Mouse (Mus musculus) bone marrow macrophage, adult 2 months (primary cell): ENCODE data around the gene Dcun1d2. TPM values are rescaled to one million over a fixed set of nuclear protein-coding genes. Genes with fewer than 3 reads are reported as not detected.

Source experiments
- H3K27ac ChIP-seq: 2 replicates; pipeline ENCODE4 v1.5.1; 2012; ENCODE audit warnings: low read depth, low read length; ENCODE audit not compliant: insufficient read depth
- H3K4me1 ChIP-seq: 2 replicates; pipeline ENCODE4 v1.6.1; 2012; ENCODE audit warnings: low read length; ENCODE audit not compliant: control insufficient read depth, insufficient read depth
- H3K4me3 ChIP-seq: 2 replicates; pipeline ENCODE4 v1.5.1; 2012; ENCODE audit warnings: mild to moderate bottlenecking, low read length, moderate library complexity; ENCODE audit not compliant: insufficient read depth
- CTCF ChIP-seq: IDR thresholded peaks from 2 replicates; pipeline ENCODE4 v1.5.1; 2012; ENCODE audit warnings: low read depth, mild to moderate bottlenecking, low read length, moderate library complexity
- POLR2A ChIP-seq: IDR thresholded peaks from 2 replicates; pipeline ENCODE4 v1.6.1; 2012; ENCODE audit warnings: mild to moderate bottlenecking, low read depth, low read length, borderline replicate concordance
- polyA plus RNA-seq: library from polyadenylated mRNA; stranded (reverse); fragments of >200 nt; gene quantifications from 2 replicates; pipeline ENCODE4 v1.2.4, GENCODE M21; 2012; ENCODE audit not compliant: missing spikeins, insufficient read depth, insufficient read length

The Dcun1d2 gene
- polyA plus RNA-seq, 1 experiment = 15.4 TPM

DNA sequence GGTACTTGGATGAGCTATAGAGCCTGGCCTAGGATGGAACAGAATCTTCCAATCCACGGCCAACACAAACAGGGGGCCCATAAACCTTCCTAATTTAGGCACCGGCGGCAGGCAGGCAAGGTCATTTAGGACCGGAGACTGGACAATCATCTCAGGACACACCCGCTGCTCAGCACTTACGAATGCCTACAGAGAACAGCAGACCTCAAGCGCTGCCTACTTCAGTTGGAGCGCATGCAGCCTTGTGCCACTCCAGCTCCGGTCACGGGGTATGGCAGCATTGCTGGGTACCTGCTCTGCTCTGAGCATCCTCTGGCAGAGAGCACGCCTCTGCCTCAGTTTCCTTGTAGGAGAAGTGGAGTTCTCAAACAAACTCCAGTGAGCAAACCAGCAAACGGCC lies 58.1 kb downstream of the Dcun1d2 start:
- no peak overlapping the region for H3K27ac ChIP-seq
- no peak for TF ChIP-seq CTCF
- no peak for TF ChIP-seq POLR2A
- H3K4me1 ChIP-seq = peaks cover 3% of the 10 kb centered on the region; the same call in 1 of the 2 replicates
- no peak overlapping the region for H3K4me3 ChIP-seq

DNA sequence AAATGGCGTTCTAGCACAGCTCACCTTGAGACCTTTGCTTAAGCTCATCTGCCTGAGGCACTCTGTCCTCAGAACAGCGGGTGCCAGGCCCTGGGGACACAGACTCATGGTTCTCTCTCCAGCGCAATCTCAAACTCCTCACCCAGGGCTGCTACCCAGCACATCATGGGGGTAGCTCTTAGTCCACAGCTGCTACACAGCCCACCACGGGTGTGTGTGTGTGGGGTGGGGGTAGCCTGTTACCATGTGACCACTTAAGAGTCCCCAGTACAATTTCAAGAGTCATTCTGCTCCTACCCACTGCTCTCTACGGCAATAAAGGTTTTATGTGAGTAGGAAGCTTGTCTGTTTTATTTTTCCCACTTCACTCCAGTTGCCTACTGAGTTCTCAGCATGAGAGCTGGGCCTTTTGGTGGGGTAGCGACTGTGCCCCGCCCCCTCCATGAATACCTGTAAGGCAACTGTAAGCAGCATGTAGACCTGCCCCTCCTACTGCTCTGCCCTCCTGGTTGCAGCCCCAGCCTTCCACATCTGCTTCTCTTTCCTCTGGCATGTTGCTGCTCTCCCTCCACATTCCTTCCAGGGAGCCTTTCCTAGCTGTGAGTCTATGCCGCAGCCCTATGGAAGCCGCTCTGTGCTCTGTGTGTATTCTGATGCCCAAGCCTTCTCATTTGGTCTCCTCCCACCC lies 58.9 kb downstream of the Dcun1d2 start:
- no peak overlapping the region for H3K4me3 ChIP-seq
- H3K4me1 ChIP-seq = peaks cover 3% of the 10 kb centered on the region; the same call in 1 of the 2 replicates
- TF ChIP-seq CTCF = no peak
- no peak for TF ChIP-seq POLR2A
- H3K27ac ChIP-seq = no peak overlapping the region

DNA sequence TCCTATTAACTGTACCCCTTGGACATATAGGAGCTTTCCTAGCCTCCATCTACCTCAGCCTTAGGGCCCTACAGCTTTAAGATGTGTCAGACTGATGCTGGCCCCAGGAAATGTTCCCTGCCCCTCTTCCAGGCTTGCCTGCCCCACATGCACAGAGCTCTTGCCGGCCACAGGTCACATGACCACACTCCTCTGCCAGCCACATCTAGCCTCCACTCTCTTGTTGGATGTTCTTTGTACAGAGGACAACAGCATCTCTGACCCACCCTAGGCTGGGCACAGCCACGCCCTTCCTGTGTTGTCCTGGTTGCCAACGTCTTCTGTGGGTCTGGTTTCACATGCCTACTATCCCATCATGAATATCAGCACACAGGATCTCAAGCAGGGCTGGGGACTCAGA lies 60.7 kb downstream of the Dcun1d2 start:
- H3K27ac ChIP-seq = no peak overlapping the region
- TF ChIP-seq POLR2A = no peak
- TF ChIP-seq CTCF = no peak
- peaks cover 3% of the 10 kb centered on the region; the same call in 1 of the 2 replicates for H3K4me1 ChIP-seq
- no peak overlapping the region for H3K4me3 ChIP-seq

DNA sequence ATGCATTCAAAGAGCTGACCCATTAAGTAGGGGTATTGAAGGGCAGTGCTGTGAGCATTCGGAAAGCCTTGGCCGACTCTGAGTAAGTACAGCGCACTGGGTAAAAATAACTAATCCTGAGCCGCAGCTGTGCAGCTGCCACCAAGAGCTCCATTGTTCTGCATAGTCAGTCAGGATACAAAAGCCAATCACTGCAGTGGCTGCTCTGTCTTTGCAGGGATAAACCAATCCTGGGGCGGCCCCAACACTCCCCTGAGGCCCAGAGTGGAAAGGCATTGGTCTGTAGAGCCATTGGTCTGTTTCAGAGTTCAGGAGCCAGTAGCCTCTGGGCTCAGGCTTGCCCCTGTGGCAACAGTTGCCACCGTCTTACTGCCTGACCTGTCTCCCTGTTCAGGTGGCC lies 61.6 kb downstream of the Dcun1d2 start:
- no peak overlapping the region for H3K27ac ChIP-seq
- H3K4me3 ChIP-seq = no peak overlapping the region
- peaks cover 3% of the 10 kb centered on the region; the same call in 1 of the 2 replicates for H3K4me1 ChIP-seq
- TF ChIP-seq POLR2A (no peak), CTCF (no peak)

DNA sequence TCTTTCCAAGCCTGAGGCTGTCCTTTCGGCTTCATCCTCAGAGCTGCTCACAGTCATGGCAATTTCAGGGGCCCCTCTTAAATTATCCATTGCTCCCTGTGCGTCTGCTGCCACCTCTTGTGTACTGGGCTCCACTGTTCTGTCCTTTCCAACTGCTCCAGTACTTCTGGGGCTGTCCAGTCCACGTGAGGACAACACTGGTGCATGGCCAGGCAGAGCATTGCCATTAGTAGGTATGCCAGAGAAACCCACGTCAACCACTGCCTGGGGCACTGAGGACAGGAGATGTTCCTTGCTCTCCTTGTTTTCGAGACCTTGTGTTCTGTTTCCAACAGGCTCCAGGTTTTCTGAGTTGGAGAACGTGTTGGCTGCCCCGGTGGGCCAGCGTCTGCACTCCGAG lies 63.5 kb downstream of the Dcun1d2 start:
- H3K27ac ChIP-seq = no peak overlapping the region
- H3K4me3 ChIP-seq = no peak overlapping the region
- TF ChIP-seq CTCF (no peak), POLR2A (no peak)
- H3K4me1 ChIP-seq = peaks cover 3% of the 10 kb centered on the region; the same call in 1 of the 2 replicates

DNA sequence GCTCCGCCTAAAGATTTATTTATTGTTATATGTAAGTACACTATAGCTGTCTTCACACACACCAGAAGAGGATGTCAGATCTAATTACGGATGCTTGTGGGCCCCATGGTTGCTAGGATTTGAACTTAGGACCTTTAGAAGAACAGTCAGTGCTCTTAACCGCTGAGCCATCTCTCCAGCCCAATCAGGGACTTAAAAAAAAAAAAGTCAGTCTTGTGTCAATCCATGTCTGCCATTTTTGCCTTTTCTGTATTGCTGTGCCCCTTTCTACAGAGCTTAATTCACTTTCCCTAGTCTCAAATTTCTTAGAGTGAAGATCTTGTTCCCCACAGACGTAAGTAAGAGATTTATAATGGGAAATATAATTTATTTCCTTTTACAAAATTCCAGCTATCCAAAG lies 69.5 kb downstream of the Dcun1d2 start:
- Histone ChIP-seq H3K4me1 (peaks cover 4% of the 10 kb centered on the region), H3K4me3 (no peak overlapping the region), H3K27ac (no peak overlapping the region)
- TF ChIP-seq CTCF (no peak), POLR2A (no peak)

DNA sequence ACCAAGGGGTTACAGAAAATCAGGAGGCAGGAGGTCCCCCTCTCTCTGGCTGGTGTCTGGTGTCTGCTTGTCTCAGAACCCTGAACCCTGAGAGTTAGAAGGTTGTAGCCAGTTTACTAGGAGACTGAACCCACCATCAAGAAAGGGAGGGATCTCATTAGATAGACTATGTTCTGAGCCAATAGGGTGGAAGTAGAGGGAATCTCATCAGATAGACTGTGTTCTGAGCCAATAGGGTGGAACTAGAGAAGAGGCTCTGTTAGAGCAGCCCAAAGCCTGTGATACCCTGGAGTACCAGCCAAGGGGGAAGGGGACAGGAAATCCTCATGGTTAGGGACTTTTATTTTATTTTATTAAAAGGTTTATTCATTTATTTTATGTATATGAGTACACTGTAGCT lies 69.9 kb downstream of the Dcun1d2 start:
- TF ChIP-seq CTCF (no peak), POLR2A (no peak)
- H3K27ac ChIP-seq = no peak overlapping the region
- peaks cover 8% of the 10 kb centered on the region for H3K4me1 ChIP-seq
- H3K4me3 ChIP-seq = no peak overlapping the region

DNA sequence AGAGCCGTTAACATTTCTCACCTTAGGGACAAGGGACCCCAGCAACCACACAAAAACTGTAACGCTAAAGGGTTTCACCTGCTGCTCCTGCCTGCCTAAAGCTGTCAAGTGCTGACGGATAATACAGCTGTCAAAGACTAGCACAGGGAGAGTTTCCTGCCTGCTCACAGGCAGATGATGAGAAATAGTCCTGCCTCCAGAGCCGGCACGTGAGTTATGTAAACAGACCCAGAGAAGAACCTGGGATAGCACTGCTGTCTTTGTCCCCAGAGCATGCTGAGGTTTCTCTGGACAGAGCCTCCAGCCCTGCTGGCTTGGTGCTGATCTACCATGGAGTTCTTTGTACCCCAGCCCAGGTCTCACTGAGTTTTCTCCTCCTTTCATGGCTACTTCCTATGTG lies 70.8 kb downstream of the Dcun1d2 start:
- Histone ChIP-seq H3K27ac (no peak overlapping the region), H3K4me3 (no peak overlapping the region), H3K4me1 (peaks cover 13% of the 10 kb centered on the region)
- TF ChIP-seq POLR2A = no peak
- no peak for TF ChIP-seq CTCF

DNA sequence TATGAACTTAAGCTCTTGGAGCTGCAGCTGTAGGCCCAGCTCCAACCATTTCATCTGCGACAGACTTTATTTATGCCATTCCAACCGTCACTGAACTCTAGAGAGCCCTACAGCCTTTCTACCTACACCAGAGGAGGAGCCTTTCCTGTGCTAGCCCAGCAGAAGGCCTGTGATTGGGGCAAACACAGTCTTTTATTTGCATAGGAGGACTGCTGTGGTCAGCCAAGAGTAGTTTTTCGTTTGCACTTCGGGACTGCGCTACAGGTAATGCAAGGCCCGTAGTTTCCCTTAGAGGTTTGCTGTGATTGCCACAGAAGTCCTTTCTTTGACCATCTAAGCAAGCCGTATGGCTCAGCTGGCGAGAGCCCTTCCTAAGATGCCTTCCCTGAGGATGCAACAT lies 71.5 kb downstream of the Dcun1d2 start:
- TF ChIP-seq CTCF (no peak), POLR2A (no peak)
- peaks cover 13% of the 10 kb centered on the region for H3K4me1 ChIP-seq
- H3K4me3 ChIP-seq = no peak overlapping the region
- H3K27ac ChIP-seq = no peak overlapping the region

DNA sequence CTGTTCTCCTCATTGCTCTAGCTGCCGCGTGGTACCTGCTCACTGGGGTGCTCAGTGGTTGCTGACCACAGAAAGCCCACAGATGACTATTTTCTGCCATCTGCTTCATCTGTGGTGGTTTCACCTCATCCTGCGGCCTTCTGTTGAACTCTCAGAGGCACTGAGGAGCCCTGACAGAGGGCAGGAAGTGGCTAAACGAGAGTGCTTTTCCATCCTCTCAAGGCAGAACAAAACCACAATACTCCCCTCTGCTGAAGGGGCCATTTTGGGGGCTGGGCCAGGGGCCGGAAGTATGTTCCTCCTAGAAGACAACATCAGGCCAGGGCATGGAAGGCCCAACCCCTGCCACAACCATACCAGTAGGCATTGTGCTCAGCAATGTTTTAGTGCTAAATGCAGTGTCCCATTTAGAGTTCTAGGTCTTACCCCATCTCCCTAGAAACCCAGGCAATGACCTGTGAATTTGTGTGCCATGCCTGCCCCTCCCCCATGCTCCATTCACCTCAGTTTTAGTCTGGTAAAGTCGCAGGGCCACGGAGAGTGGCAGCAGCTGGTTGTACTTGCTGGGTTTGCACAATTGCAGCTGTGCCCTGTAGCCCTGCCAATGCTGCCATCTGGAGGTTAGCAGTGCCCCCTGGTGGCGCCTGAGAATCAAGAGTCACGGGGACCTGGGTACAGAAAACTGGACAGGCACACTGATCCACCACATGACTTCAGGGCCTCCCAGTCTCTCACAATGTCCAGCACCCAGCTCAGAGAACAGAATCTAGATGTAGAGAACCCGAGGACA lies 74.3 kb downstream of the Dcun1d2 start:
- TF ChIP-seq POLR2A (no peak), CTCF (peak; percentile 75)
- 0 out of 2 replicates have a peak overlapping the region, but pooled peaks have one; percentile 12 for H3K4me3 ChIP-seq
- H3K4me1 ChIP-seq = peaks cover 16% of the 10 kb centered on the region
- H3K27ac ChIP-seq = peak overlapping the region; percentile 78
